Mouse (Mus musculus) liver, embryonic 14.5 days (tissue): ENCODE results near the gene Prrt3.

Experiments used
- CTCF ChIP-seq: IDR thresholded peaks from 2 replicates; pipeline ENCODE4 v1.5.1; 2016; ENCODE audit warnings: antibody characterized with exemption, low read depth, control low read depth
- EP300 ChIP-seq: IDR thresholded peaks from 2 replicates; pipeline ENCODE4 v1.6.1; 2016; ENCODE audit warnings: antibody characterized with exemption, low read depth

- no peak for TF ChIP-seq CTCF
- no peak for TF ChIP-seq EP300
These were observed 24.4 kb downstream of the Prrt3 start for GRCm38 (mm10) chr6:113477353-113477752.
